Mouse (Mus musculus): ENCODE measurements around the gene Bcl2l13.
"Not testable (repeated sequence)": the region's sequence is repeated elsewhere in the genome, so short reads cannot be mapped to it uniquely, and the experiment has no call there.

The Bcl2l13 gene

GRCm38 (mm10) chr6:120901776-120902645 lies 66.0 kb downstream of the Bcl2l13 start:
- DNase-seq (ENCODE audit: low read depth, low spot score): no peak

- peak; percentile 47 for DNase-seq (ENCODE audit: low read depth, low spot score)
These were observed 67.5 kb downstream of the Bcl2l13 start for GRCm38 (mm10) chr6:120903450-120903912.

- DNase-seq (ENCODE audit: low read depth, low spot score): no peak
These were observed 67.9 kb downstream of the Bcl2l13 start for GRCm38 (mm10) chr6:120903961-120904360.

GRCm38 (mm10) chr6:120905111-120905510 lies 69.1 kb downstream of the Bcl2l13 start:
- DNase-seq (ENCODE audit: low read depth, low spot score): no peak

- no peak for DNase-seq (ENCODE audit: low read depth, low spot score)
These were observed 70.5 kb downstream of the Bcl2l13 start for GRCm38 (mm10) chr6:120906521-120906920.

- not testable (repeated sequence) for DNase-seq (ENCODE audit: low read depth, low spot score)
These were observed 72.0 kb downstream of the Bcl2l13 start for GRCm38 (mm10) chr6:120907876-120908597.

- no peak for DNase-seq (ENCODE audit: low read depth, low spot score)
These were observed 73.5 kb downstream of the Bcl2l13 start for GRCm38 (mm10) chr6:120909501-120909900.

- peak; percentile 20 for DNase-seq (ENCODE audit: low read depth, low spot score)
These were observed 75.4 kb downstream of the Bcl2l13 start for GRCm38 (mm10) chr6:120911213-120912007.

- no peak for DNase-seq (ENCODE audit: low read depth, low spot score)
These were observed 76.9 kb downstream of the Bcl2l13 start for GRCm38 (mm10) chr6:120912931-120913330.

GRCm38 (mm10) chr6:120913783-120914182 lies 77.8 kb downstream of the Bcl2l13 start:
- DNase-seq (ENCODE audit: low read depth, low spot score): peak; percentile 38

GRCm38 (mm10) chr6:120914533-120914910 lies 78.5 kb downstream of the Bcl2l13 start:
- no peak for DNase-seq (ENCODE audit: low read depth, low spot score)

- DNase-seq (ENCODE audit: low read depth, low spot score): peak; percentile 73
These were observed 79.1 kb downstream of the Bcl2l13 start for GRCm38 (mm10) chr6:120914911-120915648.

- peak; percentile 18 for DNase-seq (ENCODE audit: low read depth, low spot score)
These were observed 79.6 kb downstream of the Bcl2l13 start for GRCm38 (mm10) chr6:120915649-120915975.

- DNase-seq (ENCODE audit: low read depth, low spot score): peak; percentile 92
These were observed 80.3 kb downstream of the Bcl2l13 start, which contains the start of gene Bid for GRCm38 (mm10) chr6:120916074-120916971. Gene Bid, minus strand, starts transcription at chr6:120916853.

GRCm38 (mm10) chr6:120916972-120917881 lies 81.2 kb downstream of the Bcl2l13 start:
- peak; percentile 49 for DNase-seq (ENCODE audit: low read depth, low spot score)

GRCm38 (mm10) chr6:120917975-120918374 lies 82.0 kb downstream of the Bcl2l13 start:
- no peak for DNase-seq (ENCODE audit: low read depth, low spot score)

- not testable (repeated sequence) for DNase-seq (ENCODE audit: low read depth, low spot score)
These were observed 88.8 kb downstream of the Bcl2l13 start for GRCm38 (mm10) chr6:120924791-120925321.

GRCm38 (mm10) chr6:120926880-120927279 lies 90.9 kb downstream of the Bcl2l13 start:
- no peak for DNase-seq (ENCODE audit: low read depth, low spot score)

GRCm38 (mm10) chr6:120927765-120928164 lies 91.8 kb downstream of the Bcl2l13 start:
- no peak for DNase-seq (ENCODE audit: low read depth, low spot score)

All from CD4-positive, CD25-positive, alpha-beta regulatory T cell, adult 2 months (primary cell).